Mouse (Mus musculus) thymus, postnatal 25 days (tissue): ENCODE measurements at regions not wholly inside any gene's neighbourhood (a gene's known extent, or its start where the extent isn't known, plus 50 kb on each side); places are given as distances from the start of the nearest gene placed in this dataset.

Experiments
- DNase-seq: peaks from one replicate; pipeline ENCODE4 v3.0.0; 2022

- DNase-seq = no peak
These were observed 210.5 kb upstream of the Klf14 start for GRCm38 (mm10) chr6:31169343-31169742.

DNA sequence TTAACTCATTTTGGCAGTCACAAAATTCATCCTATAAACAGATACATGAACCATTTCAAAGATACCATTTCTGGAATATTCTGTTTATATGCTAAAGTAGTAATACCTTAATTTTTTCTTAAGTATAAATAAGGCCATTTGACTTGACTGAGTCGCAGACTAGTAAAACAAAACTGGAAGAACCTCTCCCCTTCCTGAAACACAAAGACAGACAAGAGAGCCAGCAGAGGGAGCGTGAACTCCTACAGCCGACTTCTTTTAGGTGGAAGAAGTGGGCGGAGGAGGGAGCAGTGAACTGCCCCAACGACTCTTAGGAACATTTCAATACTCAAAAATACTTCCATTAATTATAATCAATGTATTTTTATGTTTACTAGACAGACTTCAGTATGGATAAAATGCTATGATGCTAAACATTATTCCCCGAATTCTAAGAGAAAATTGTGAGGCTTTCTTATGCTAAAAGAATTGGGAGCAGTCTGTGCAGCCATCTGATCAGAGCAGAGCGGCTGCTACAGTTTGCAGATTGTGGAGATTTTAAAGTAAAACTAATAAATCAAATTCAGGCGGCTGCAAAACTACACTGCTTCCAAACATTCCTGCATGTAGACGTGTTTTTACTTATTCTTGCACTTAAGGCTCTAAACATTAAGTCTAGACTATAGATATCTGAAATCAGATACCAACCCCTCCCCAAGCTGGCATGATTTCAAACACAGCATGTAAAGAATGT lies 211.2 kb upstream of the Klf14 start:
- DNase-seq = no peak

DNA sequence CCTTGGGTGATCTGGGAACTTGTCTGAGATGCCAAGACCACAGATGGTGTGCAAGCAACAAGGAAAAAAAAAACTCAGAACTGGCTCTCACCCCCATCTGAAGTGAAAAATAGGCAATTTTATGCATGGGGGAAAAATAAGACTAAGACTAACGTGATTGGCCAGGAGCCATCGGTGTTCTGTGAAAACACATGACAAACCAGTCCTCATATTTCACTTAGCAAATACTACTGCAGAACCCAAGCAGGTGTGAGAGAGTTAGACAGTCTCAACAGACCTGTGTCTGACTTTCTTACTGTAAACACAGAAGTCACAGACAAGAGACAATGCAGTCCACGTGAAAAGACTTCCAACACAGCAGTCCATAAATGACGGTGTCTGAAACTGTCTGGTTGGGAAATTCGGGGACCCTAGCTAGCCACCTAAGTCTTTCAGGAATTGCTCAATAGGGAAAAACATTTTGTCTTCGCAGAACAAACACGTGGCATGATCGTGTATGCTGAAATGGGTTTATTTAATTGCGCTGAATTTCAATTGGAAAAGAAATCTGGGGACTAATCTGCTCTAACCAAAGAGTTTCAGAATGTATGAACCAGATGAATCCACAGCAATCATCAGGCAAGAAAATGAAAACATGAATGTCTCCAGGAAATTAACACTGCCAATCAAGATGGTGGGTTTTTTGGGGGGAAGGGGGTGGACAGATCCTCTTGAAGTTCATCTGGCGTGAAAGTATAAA lies 213.1 kb upstream of the Klf14 start:
- no peak for DNase-seq

- no peak for DNase-seq
These were observed 216.9 kb upstream of the Klf14 start for GRCm38 (mm10) chr6:31175769-31176168.

DNA sequence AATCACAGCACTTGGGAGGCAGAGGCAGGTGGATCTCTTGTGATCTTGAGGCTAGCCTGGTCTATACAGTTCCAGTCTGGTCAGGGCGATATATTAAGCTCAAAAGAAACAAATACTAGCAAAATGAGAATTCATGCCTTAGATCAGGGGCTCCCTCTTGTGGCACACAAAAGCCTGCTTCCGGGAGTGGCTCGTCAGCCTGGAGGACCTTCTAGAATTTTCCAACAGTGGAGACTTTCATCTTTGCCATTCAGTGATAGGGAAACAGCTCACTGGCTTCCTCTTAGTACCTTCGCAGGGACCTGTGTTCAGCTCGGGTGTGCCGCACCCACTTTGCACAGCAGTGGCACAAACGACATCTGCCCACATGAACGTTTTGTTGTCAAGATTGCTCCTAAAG lies 217.5 kb upstream of the Klf14 start:
- peak; percentile 44 for DNase-seq

GRCm38 (mm10) chr6:31176831-31177230 lies 218.0 kb upstream of the Klf14 start:
- no peak for DNase-seq

- no peak for DNase-seq
These were observed 219.5 kb upstream of the Klf14 start for GRCm38 (mm10) chr6:31178201-31178880.

DNA sequence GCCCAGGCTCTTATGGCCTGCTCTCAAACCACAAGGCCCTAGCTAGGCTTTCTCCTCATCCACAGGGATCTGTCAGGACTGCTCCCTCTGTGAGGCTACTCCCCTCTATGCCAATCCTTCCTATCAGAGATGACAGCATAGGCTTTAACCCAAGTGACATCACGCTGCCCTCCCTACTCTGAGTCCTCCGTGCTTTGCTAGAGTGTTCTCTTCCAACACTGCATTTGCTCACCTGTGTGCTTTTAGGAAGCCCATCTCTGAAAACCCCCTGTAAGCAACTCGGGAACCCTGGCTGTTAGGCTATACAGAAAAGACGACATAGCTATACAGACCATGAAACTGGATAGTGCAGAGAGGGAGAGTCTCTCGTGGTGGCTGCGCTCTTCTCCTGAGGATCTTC lies 216.3 kb upstream of the Mkln1 start:
- DNase-seq = no peak

DNA sequence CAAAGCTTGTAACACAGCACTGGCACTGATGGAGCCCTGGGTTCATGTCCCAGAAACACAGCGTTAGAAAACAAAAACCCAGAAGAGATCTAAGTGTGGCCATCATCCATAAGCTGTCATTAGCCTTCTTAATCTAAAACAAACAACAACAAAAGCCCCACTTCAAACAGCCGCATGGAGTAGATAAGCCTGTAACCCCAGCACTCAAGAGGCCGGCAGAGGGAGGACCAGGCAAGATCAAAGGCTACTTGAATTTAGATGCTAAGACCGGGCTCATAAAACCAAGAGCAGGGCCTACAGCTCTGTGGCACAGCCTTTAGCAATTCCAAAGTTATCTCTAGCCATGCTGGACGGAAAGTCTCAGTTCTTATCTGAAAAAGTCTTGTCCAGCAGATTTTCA lies 215.4 kb upstream of the Mkln1 start:
- DNase-seq = no peak

DNA sequence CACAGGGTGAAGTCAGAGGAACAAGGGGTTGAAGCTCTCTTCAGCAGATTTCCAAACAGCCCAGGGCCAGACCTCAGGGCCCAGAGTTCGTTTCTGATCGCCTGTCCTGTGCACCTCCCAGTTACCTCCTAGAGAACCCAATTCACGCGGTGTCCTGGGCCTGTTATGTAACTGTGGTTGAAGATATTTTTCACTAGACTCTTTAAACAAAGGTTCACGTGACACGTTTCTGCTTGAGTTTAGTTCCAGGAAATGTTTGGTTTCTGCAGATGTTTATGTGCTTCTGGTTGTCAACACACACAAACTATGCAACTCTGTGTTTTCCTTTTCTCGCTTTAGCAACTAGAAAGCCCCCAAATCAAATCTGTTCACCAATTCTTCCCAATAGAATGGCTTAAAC lies 214.0 kb upstream of the Mkln1 start:
- no peak for DNase-seq

- no peak for DNase-seq
These were observed 213.4 kb upstream of the Mkln1 start for GRCm38 (mm10) chr6:31185151-31185550.

- DNase-seq = no peak
These were observed 210.5 kb upstream of the Mkln1 start for GRCm38 (mm10) chr6:31188066-31188465.

GRCm38 (mm10) chr6:31189060-31189459 lies 209.5 kb upstream of the Mkln1 start:
- DNase-seq = peak; percentile 47

GRCm38 (mm10) chr6:31190070-31190469 lies 208.5 kb upstream of the Mkln1 start:
- DNase-seq = no peak

DNA sequence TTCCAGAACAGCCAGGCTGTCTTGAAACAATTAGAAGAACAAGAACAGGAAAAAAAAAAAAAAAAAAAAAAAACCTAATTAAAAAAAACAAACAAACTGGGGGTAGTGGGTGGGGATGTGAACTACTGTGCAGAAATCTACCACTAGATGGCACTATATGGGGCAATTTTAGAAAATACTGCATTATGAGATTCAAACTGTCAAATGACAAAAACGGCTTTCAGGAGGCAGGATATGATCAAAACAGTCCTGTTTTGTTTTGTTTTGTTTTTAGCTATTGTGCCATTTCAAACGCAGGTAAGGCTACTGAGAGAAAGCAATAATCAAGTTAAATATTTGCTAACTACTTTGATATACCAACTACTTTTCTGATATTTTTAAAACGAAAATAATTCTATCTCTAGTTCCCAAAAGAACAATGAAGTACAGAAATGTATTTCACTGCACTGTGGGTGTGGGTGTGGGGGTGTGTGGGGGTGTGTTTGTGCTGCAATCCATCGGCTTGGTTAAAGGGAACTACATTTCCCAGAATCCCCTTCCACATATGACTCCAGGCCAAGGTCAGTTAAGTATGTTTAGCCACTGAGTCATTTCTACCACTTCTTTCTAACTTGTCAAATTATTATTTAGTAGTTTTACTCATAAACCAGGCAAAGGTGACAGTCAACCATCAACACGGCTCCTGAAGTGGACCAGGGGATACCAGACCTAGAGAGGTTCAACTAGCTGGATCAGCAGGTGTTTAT lies 207.7 kb upstream of the Mkln1 start:
- DNase-seq = no peak

DNA sequence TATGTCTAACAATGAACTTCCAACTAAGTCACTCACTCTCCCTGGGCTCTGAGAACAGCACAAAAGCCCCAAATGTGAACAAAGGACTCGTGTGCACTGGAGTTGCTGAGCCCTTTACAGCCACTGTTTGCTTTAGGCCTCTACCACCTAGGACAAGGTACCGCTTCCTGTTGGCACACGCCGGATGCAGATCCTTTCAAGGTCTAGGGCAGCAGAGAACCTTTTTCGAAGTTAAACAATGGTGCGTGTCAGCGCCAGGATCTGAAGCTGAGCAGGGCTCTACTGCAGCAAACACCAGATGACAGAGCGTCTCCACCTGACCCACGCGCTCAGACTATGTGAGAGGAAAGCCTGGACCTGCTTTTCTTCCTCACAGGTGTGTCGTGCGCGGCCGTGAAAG lies 207.0 kb upstream of the Mkln1 start:
- peak; percentile 42 for DNase-seq

DNA sequence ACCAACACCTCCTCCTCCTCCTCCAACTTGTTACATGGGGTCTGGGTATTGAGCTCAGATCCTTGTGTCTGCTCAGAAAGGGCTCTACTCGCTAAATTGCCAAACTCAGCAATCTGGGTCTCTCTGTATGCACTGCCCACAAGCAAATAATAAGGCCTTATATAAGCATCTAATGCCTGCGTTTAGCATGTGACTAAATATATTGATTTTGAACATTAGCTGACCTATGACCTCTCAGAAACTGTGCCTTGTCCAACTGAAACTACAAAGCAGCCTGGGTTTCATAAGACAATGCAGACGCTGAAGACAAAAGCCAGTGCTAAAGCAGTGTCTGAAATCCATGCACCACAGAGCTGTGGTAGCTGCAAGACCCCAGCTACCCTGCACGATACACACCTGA lies 206.3 kb upstream of the Mkln1 start:
- DNase-seq = no peak

DNA sequence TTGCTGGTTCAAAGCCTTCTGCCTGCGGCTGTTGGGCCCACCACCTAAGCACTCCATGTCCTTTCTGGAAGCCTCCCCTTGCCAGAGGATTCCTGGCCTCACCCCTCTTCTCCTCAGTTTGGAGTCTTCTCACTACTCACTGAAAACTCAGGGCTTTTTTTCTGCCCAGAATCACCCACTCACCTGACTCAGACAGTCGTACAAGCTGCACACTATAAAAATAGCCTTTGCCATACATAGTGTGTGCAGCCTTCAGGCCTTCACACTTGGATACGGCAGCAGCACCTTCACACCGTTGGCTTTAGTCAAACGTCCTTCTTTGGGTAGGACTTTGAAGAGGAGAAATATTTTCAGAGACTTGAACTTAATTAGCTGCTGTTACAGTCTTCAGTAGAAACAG lies 205.3 kb upstream of the Mkln1 start:
- DNase-seq = no peak

DNA sequence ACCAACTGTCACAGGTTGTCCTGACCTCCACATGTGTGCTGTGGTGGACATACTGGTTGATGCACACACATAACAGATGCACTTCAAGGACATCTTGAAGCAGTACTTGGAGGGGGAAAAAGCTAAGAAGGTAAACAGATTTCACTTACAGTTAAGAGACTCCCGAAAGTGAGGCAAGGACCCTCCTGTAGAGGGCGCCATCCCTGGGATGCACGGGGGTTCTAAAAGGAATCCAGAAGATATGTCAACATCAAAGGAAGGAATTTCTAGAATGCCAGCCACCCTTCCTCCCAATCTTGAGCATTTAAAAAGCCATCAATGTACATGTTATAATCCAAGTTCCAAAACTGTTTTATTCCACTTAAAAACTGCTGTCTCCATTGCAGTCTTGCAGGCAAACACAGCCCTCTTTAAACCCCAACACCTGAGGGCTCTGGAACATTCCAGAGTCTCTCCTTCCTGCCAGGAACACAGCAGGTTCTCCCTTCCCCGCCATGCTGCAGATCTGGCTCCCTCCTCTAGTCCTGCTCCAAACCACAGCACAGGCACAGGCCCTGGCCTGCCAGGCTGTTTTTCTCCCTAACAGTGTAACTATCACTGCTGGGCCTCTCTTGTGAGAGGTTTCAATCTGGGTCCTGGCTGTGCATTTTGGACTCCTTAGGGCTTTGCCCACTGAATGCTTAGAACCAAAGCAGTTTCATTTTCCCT lies 200.8 kb upstream of the Mkln1 start:
- no peak for DNase-seq

- DNase-seq = no peak
These were observed 200.2 kb upstream of the Mkln1 start for GRCm38 (mm10) chr6:31198340-31198739.

GRCm38 (mm10) chr6:31200705-31201104 lies 197.8 kb upstream of the Mkln1 start:
- DNase-seq = no peak

GRCm38 (mm10) chr6:31201375-31201972 lies 197.1 kb upstream of the Mkln1 start:
- no peak for DNase-seq
